10 mouse cellular contexts compared by ENCODE assay signal in the genomic region with DNA sequence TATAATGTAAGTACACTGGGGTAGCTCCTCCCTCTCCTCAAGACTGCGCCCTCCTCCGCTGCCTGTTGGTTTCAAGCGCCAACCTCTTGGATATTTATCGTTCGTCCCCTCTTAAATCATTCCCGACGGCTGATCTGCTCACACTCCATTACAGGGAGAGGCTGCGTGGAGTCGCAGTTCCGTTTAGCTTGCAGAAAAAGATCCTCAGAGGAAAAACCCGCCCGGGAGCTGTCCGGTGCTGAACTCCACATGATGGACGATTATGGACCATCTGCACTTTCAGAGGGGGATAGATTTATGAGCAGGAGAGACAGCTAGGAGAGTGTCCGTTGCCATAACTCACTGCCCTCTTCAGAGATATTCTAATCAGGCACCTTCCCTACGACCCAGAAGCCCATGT.
A peak's percentile ranks its signal among the peaks of the same experiment; 100 is the strongest.
DNase-seq lines count a peak whose midpoint lies in the region; ATAC-seq lines count a peak whose summit lies in the region.
"Had no signal": no experiment of that assay in that cellular context is flagged by ENCODE, and none has a peak within 500 bp of the region (broad histone marks: within the 10 kb centered on the region; RNA-seq: fewer than 3 reads in every experiment).

No protein-coding gene starts in this region.

- no peak for ATAC-seq in heart, embryonic 11.5 days (replicated peaks; ENCODE audit: insufficient number of reproducible peaks, low FRiP score, low TSS enrichment)
- peak; percentile 20; the same call in 1 of the 2 replicates for ATAC-seq in hindbrain, embryonic 15.5 days (ENCODE audit: low FRiP score, low read depth)

- no peaks in the 10 kb centered on the region for H3K4me1 ChIP-seq in heart, embryonic 11.5 days (ENCODE audit: control insufficient read depth, insufficient read depth, low read length)
- H3K4me1 ChIP-seq in hindbrain, embryonic 15.5 days (replicated peaks): peaks cover 63% of the 10 kb centered on the region

- H3K27me3 ChIP-seq in heart, embryonic 11.5 days (ENCODE audit: control insufficient read depth, insufficient read depth, low read length): peaks cover 12% of the 10 kb centered on the region
- no peaks in the 10 kb centered on the region for H3K27me3 ChIP-seq in hindbrain, embryonic 15.5 days

- DNase-seq in heart, postnatal 14 days: peak; percentile 20 to 47
- DNase-seq in thymus, postnatal 4 days: peak; percentile 44
- no peak for DNase-seq in thymus, postnatal 36 days
- peak; percentile 51 for DNase-seq in retina, postnatal 1 day
- DNase-seq in frontal cortex, adult 2 months (ENCODE audit: extremely low spot score in 1 of 2, low spot score in 1 of 2): no peak
- DNase-seq in left cerebral cortex, postnatal 4 days: no peak

- no peak overlapping the region for H3K27ac ChIP-seq in heart, embryonic 11.5 days (ENCODE audit: low read depth, low read length)
- H3K27ac ChIP-seq in hindbrain, embryonic 15.5 days (replicated peaks): peak overlapping the region; percentile 69
- H3K27ac ChIP-seq: limb, embryonic 12.5 days had no signal

- H3K4me3 ChIP-seq in heart, embryonic 11.5 days (ENCODE audit: low read depth, low read length): no peak overlapping the region
- no peak overlapping the region for H3K4me3 ChIP-seq in hindbrain, embryonic 15.5 days
- H3K4me3 ChIP-seq: limb, embryonic 12.5 days had no signal

- 13% methylated on average over 16 of the region's 16 CpGs for WGBS in heart, embryonic 11.5 days (ENCODE audit: insufficient replicate concordance)
- 6% methylated on average over 16 of the region's 16 CpGs for WGBS in hindbrain, embryonic 15.5 days

- H3K9me3 ChIP-seq in heart, embryonic 11.5 days (replicated peaks; ENCODE audit: control insufficient read depth, low read length): no peaks in the 10 kb centered on the region
- H3K9me3 ChIP-seq in hindbrain, embryonic 15.5 days: no peaks in the 10 kb centered on the region
- H3K9me3 ChIP-seq: limb, embryonic 12.5 days had no signal

- H3K9ac ChIP-seq in heart, embryonic 11.5 days (ENCODE audit: low read depth, low read length): no peak overlapping the region
- no peak overlapping the region for H3K9ac ChIP-seq in hindbrain, embryonic 15.5 days
- H3K9ac ChIP-seq: limb, embryonic 12.5 days had no signal

- H3K36me3 ChIP-seq in heart, embryonic 11.5 days (ENCODE audit: control insufficient read depth, insufficient read depth, low read length): no peaks in the 10 kb centered on the region
- no peaks in the 10 kb centered on the region for H3K36me3 ChIP-seq in hindbrain, embryonic 15.5 days
- H3K36me3 ChIP-seq: G1E; limb, embryonic 12.5 days had no signal

- no peak overlapping the region for H3K4me2 ChIP-seq in heart, embryonic 11.5 days
- H3K4me2 ChIP-seq in hindbrain, embryonic 15.5 days: no peak overlapping the region
- H3K4me2 ChIP-seq: limb, embryonic 12.5 days had no signal

- intact Hi-C loops in heart, postnatal 14 days (cut with DNase I): no loop called here
- intact Hi-C loops in left cerebral cortex, postnatal 4 days (cut with DNase I): no loop called here

Comparison
In these comparisons a context has a peak if more than half of its experiments do, and no peak if none do; other contexts are left out.
1. DNase-seq: peak in heart, postnatal 14 days (2 of 2), thymus, postnatal 4 days (single experiment) and retina, postnatal 1 day (single experiment); none in thymus, postnatal 36 days (0 of 2), frontal cortex, adult 2 months (0 of 2) and left cerebral cortex, postnatal 4 days (single experiment).